ENCODE assay signal across 19 mouse cellular contexts in the genomic region with DNA sequence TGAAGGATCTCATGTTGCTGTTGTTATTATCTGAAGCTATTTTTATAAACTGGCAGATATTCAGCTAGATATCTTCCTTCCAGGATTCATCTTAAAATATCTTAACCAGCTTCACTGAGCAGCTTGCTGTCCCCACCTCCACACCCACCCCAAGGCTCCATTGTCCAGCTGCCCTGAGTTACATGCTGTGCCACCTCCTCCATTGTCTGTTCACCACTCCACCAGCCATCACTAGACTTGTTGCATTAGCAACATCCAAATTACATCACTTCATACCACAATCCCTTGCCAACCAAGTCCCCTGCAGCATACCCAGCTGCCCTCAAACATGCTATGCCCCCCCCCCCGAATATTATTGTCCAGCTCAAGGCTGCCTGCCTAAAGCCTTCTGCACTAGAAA.
DNase-seq lines count a peak whose midpoint lies in the region; ATAC-seq and TF ChIP-seq lines count a peak whose summit lies in the region.
"Had no signal": no experiment of that assay in that cellular context is flagged by ENCODE, and none has a peak within 500 bp of the region (broad histone marks: within the 10 kb centered on the region; RNA-seq: fewer than 3 reads in every experiment).

No protein-coding gene starts in this region.

- 82% methylated on average over 1 of the region's 1 CpGs for WGBS in hindbrain, embryonic 11.5 days
- WGBS in hindbrain, embryonic 13.5 days: 65% methylated on average over 1 of the region's 1 CpGs
- 57% methylated on average over 1 of the region's 1 CpGs for WGBS in midbrain, embryonic 12.5 days
- 81% methylated on average over 1 of the region's 1 CpGs for WGBS in midbrain, embryonic 13.5 days

- no peak overlapping the region for H3K9ac ChIP-seq in hindbrain, embryonic 11.5 days (ENCODE audit: low read depth, low read length)
- no peak overlapping the region for H3K9ac ChIP-seq in hindbrain, embryonic 13.5 days
- H3K9ac ChIP-seq in midbrain, embryonic 12.5 days (replicated peaks): no peak overlapping the region
- H3K9ac ChIP-seq in midbrain, embryonic 13.5 days (replicated peaks): no peak overlapping the region
- H3K9ac ChIP-seq: embryonic facial prominence, embryonic 12.5 days; forebrain, embryonic 13.5 days; forebrain, embryonic 15.5 days; forebrain, postnatal 0 days had no signal

- peak; percentile 4 for DNase-seq in cerebellum, adult 11-12 months
- DNase-seq in cerebellum, adult 11 months: no peak
- DNase-seq in hindbrain, embryonic 11.5 days (ENCODE audit: low spot score): no peak
- no peak for DNase-seq in left cerebral cortex, postnatal 14 days (ENCODE audit: low spot score in 2 of 2)
- DNase-seq: adrenal gland, adult 2 months; adrenal gland, postnatal 10 days; adrenal gland, postnatal 25 days; cerebellum, adult 18-20 months; cerebellum, adult 8-10 months; cerebellum, postnatal 10 days; forebrain, postnatal 0 days had no signal

- intact Hi-C loops in left cerebral cortex, postnatal 14 days (cut with DNase I): no loop called here

- no peak overlapping the region for H3ac ChIP-seq in myocyte (ENCODE audit: control insufficient read depth, insufficient read length)

- no peaks in the 10 kb centered on the region for H3K79me2 ChIP-seq in myocyte (ENCODE audit: control insufficient read depth, insufficient read depth)

- no peaks in the 10 kb centered on the region for H3K4me1 ChIP-seq in hindbrain, embryonic 11.5 days (replicated peaks; ENCODE audit: control insufficient read depth, insufficient read depth, low read length)
- H3K4me1 ChIP-seq in hindbrain, embryonic 13.5 days (replicated peaks): no peaks in the 10 kb centered on the region
- H3K4me1 ChIP-seq in midbrain, embryonic 12.5 days: no peaks in the 10 kb centered on the region
- no peaks in the 10 kb centered on the region for H3K4me1 ChIP-seq in midbrain, embryonic 13.5 days (replicated peaks)
- H3K4me1 ChIP-seq: embryonic facial prominence, embryonic 10.5 days; embryonic facial prominence, embryonic 12.5 days; forebrain, embryonic 13.5 days; forebrain, embryonic 15.5 days had no signal

- H3K4me3 ChIP-seq in hindbrain, embryonic 11.5 days (ENCODE audit: low read depth, low read length): no peak overlapping the region
- H3K4me3 ChIP-seq in hindbrain, embryonic 13.5 days: no peak overlapping the region
- no peak overlapping the region for H3K4me3 ChIP-seq in midbrain, embryonic 12.5 days
- no peak overlapping the region for H3K4me3 ChIP-seq in midbrain, embryonic 13.5 days (replicated peaks)
- H3K4me3 ChIP-seq in myocyte: no peak overlapping the region
- H3K4me3 ChIP-seq: embryonic facial prominence, embryonic 10.5 days; embryonic facial prominence, embryonic 12.5 days; forebrain, embryonic 13.5 days; forebrain, embryonic 15.5 days had no signal

- no peak for TF ChIP-seq POLR2A in myocyte (IDR thresholded peaks at IDR 0.05; ENCODE audit: insufficient read length, low read depth)

- H3K27me3 ChIP-seq in hindbrain, embryonic 11.5 days (ENCODE audit: control insufficient read depth, insufficient read depth, low read length): no peaks in the 10 kb centered on the region
- H3K27me3 ChIP-seq in hindbrain, embryonic 13.5 days: no peaks in the 10 kb centered on the region
- H3K27me3 ChIP-seq in midbrain, embryonic 12.5 days: no peaks in the 10 kb centered on the region
- no peaks in the 10 kb centered on the region for H3K27me3 ChIP-seq in midbrain, embryonic 13.5 days
- H3K27me3 ChIP-seq in myocyte (ENCODE audit: control insufficient read depth, insufficient read depth, insufficient read length): no peaks in the 10 kb centered on the region
- H3K27me3 ChIP-seq: embryonic facial prominence, embryonic 12.5 days; forebrain, embryonic 13.5 days; forebrain, embryonic 15.5 days had no signal

- ATAC-seq in hindbrain, embryonic 11.5 days (ENCODE audit: low FRiP score): 0 out of 2 replicates have a peak, but pooled peaks have one; percentile 25
- ATAC-seq in hindbrain, embryonic 13.5 days (ENCODE audit: low FRiP score): no peak
- ATAC-seq in midbrain, embryonic 12.5 days (ENCODE audit: low FRiP score, low read depth): 0 out of 2 replicates have a peak, but pooled peaks have one; percentile 27
- ATAC-seq in midbrain, embryonic 13.5 days: no peak
- ATAC-seq: forebrain, embryonic 13.5 days; forebrain, embryonic 15.5 days had no signal

- no peak overlapping the region for H3K27ac ChIP-seq in hindbrain, embryonic 11.5 days (ENCODE audit: low read depth, low read length)
- H3K27ac ChIP-seq in hindbrain, embryonic 13.5 days: no peak overlapping the region
- no peak overlapping the region for H3K27ac ChIP-seq in midbrain, embryonic 12.5 days (replicated peaks)
- H3K27ac ChIP-seq in midbrain, embryonic 13.5 days: no peak overlapping the region
- H3K27ac ChIP-seq: embryonic facial prominence, embryonic 10.5 days; embryonic facial prominence, embryonic 12.5 days; forebrain, embryonic 13.5 days; forebrain, embryonic 15.5 days had no signal

- H3K36me3 ChIP-seq in hindbrain, embryonic 11.5 days (ENCODE audit: control insufficient read depth, insufficient read depth, low read length): no peaks in the 10 kb centered on the region
- H3K36me3 ChIP-seq in hindbrain, embryonic 13.5 days: no peaks in the 10 kb centered on the region
- no peaks in the 10 kb centered on the region for H3K36me3 ChIP-seq in midbrain, embryonic 12.5 days
- no peaks in the 10 kb centered on the region for H3K36me3 ChIP-seq in midbrain, embryonic 13.5 days
- no peaks in the 10 kb centered on the region for H3K36me3 ChIP-seq in myocyte (ENCODE audit: control insufficient read depth, insufficient read depth)
- H3K36me3 ChIP-seq: embryonic facial prominence, embryonic 10.5 days; embryonic facial prominence, embryonic 12.5 days; forebrain, embryonic 15.5 days had no signal

- no peak overlapping the region for H3K4me2 ChIP-seq in hindbrain, embryonic 11.5 days (replicated peaks; ENCODE audit: low read depth, low read length)
- H3K4me2 ChIP-seq in hindbrain, embryonic 13.5 days: no peak overlapping the region
- H3K4me2 ChIP-seq in midbrain, embryonic 12.5 days (replicated peaks): no peak overlapping the region
- no peak overlapping the region for H3K4me2 ChIP-seq in midbrain, embryonic 13.5 days (replicated peaks)
- peak overlapping the region; percentile 59 for H3K4me2 ChIP-seq in myocyte (ENCODE audit: low read depth)
- H3K4me2 ChIP-seq: embryonic facial prominence, embryonic 12.5 days; forebrain, embryonic 13.5 days; forebrain, embryonic 15.5 days had no signal

- no peaks in the 10 kb centered on the region for H3K9me3 ChIP-seq in hindbrain, embryonic 11.5 days (ENCODE audit: control insufficient read depth, low read length)
- no peaks in the 10 kb centered on the region for H3K9me3 ChIP-seq in hindbrain, embryonic 13.5 days
- H3K9me3 ChIP-seq in midbrain, embryonic 12.5 days: no peaks in the 10 kb centered on the region
- H3K9me3 ChIP-seq in midbrain, embryonic 13.5 days: no peaks in the 10 kb centered on the region
- H3K9me3 ChIP-seq: embryonic facial prominence, embryonic 10.5 days; embryonic facial prominence, embryonic 12.5 days; forebrain, embryonic 13.5 days; forebrain, embryonic 15.5 days had no signal

TF ChIP-seq in myocyte, 11 proteins besides CTCF, POLR2A, EP300 and RAD21:
- TF ChIP-seq MYOG (IDR thresholded peaks at IDR 0.05; ENCODE audit: control insufficient read depth in 1 of 3, insufficient read depth in 1 of 3, insufficient read length in 2 of 3, low read depth in 2 of 3) (peak in 2 of 3 experiments; percentile 40 to 68), CEBPB (IDR thresholded peaks at IDR 0.05; ENCODE audit: insufficient read depth, poor library complexity, severe bottlenecking) (peak; percentile 66; the same call in 1 of the 2 replicates), TCF3 (IDR thresholded peaks at IDR 0.05; ENCODE audit: insufficient read length, low read depth) (no peak), MYOD1 (IDR thresholded peaks at IDR 0.05; ENCODE audit: control insufficient read depth in 1 of 3, insufficient read length in 2 of 3, low read depth in 2 of 3) (peak in 1 of 3 experiments; percentile 59)

Comparison
In these comparisons a context has a peak if more than half of its experiments do, and no peak if none do; other contexts are left out.
1. ATAC-seq: peak in hindbrain, embryonic 11.5 days (single experiment) and midbrain, embryonic 12.5 days (single experiment); none in hindbrain, embryonic 13.5 days (single experiment) and midbrain, embryonic 13.5 days (single experiment).